Mouse (Mus musculus) erythroblast, embryonic 14.5 days (primary cell): ENCODE data around the gene Slc44a3.

ENCODE experiments used
- GATA1 ChIP-seq: IDR thresholded peaks from 2 replicates; pipeline ENCODE4 v1.6.1; 2012; ENCODE audit warnings: low read length, inconsistent platforms, mixed read lengths
- TAL1 ChIP-seq: IDR thresholded peaks from 3 replicates; pipeline ENCODE4 v1.6.1; 2012; ENCODE audit warnings: low read length, inconsistent platforms, mixed read lengths

GRCm38 (mm10) chr3:121437070-121437469 is 95.1 kb downstream of the Slc44a3 start:
- TF ChIP-seq GATA1 (no peak), TAL1 (no peak)
